8 mouse cellular contexts compared by ENCODE assay signal in genomic region chr16:45724061-45724741, GRCm38 (mm10). TPM values are rescaled to one million over a fixed set of nuclear protein-coding genes. Genes with fewer than 3 reads are reported as not detected.
A peak's percentile ranks its signal among the peaks of the same experiment; 100 is the strongest.
DNase-seq lines count a peak whose midpoint lies in the region; ATAC-seq lines count a peak whose summit lies in the region.

Gene Tagln3 (minus strand): TSS chr16:45724608.

- peaks cover 3% of the 10 kb centered on the region; the same call in 1 of the 2 replicates for H3K36me3 ChIP-seq in heart, embryonic 11.5 days (ENCODE audit: control insufficient read depth, insufficient read depth, low read length)
- H3K36me3 ChIP-seq in forebrain, embryonic 14.5 days (ENCODE audit: control insufficient read depth, insufficient read depth, low read length) = peaks cover 30% of the 10 kb centered on the region
- peaks cover 19% of the 10 kb centered on the region for H3K36me3 ChIP-seq in limb, embryonic 12.5 days
- H3K36me3 ChIP-seq in neural tube, embryonic 11.5 days (ENCODE audit: control insufficient read depth, insufficient read depth, low read length) = 0 out of 2 replicates have a peak, but pooled peaks cover 7% of the 10 kb centered on the region

- H3K9me3 ChIP-seq in heart, embryonic 11.5 days (replicated peaks; ENCODE audit: control insufficient read depth, low read length) = no peaks in the 10 kb centered on the region
- no peaks in the 10 kb centered on the region for H3K9me3 ChIP-seq in forebrain, embryonic 14.5 days (replicated peaks; ENCODE audit: control insufficient read depth, low read length)
- H3K9me3 ChIP-seq in limb, embryonic 12.5 days = no peaks in the 10 kb centered on the region
- no peaks in the 10 kb centered on the region for H3K9me3 ChIP-seq in neural tube, embryonic 11.5 days (ENCODE audit: control insufficient read depth, low read length)

- H3K4me3 ChIP-seq in heart, embryonic 11.5 days (ENCODE audit: low read depth, low read length) = peak within 1 kb of the TSS; percentile 56
- peak within 1 kb of the TSS; percentile 48 for H3K4me3 ChIP-seq in forebrain, embryonic 14.5 days (ENCODE audit: low read depth, low read length)
- H3K4me3 ChIP-seq in limb, embryonic 12.5 days (replicated peaks) = peak within 1 kb of the TSS; percentile 56
- H3K4me3 ChIP-seq in neural tube, embryonic 11.5 days (ENCODE audit: low read depth, low read length) = peak within 1 kb of the TSS; percentile 72

- peak; percentile 50; the same call in 1 of the 2 replicates for ATAC-seq in heart, embryonic 11.5 days (replicated peaks; ENCODE audit: insufficient number of reproducible peaks, low FRiP score, low TSS enrichment)
- ATAC-seq in forebrain, embryonic 14.5 days = peak; percentile 88
- peak; percentile 65 for ATAC-seq in inflammation-experienced regulatory T-cells, adult 6 months
- ATAC-seq in limb, embryonic 12.5 days (ENCODE audit: insufficient number of reproducible peaks, insufficient read depth, low FRiP score, low TSS enrichment, low read depth) = peak; percentile 83; the same call in 1 of the 2 replicates
- ATAC-seq in neural tube, embryonic 11.5 days (ENCODE audit: insufficient read depth, low FRiP score, low TSS enrichment) = peak; percentile 90

- no peaks in the 10 kb centered on the region for H3K27me3 ChIP-seq in heart, embryonic 11.5 days (ENCODE audit: control insufficient read depth, insufficient read depth, low read length)
- no peaks in the 10 kb centered on the region for H3K27me3 ChIP-seq in forebrain, embryonic 14.5 days (replicated peaks; ENCODE audit: control insufficient read depth, insufficient read depth, low read length)
- H3K27me3 ChIP-seq in limb, embryonic 12.5 days = no peaks in the 10 kb centered on the region
- H3K27me3 ChIP-seq in neural tube, embryonic 11.5 days (ENCODE audit: control insufficient read depth, insufficient read depth, low read length) = no peaks in the 10 kb centered on the region

- peak within 1 kb of the TSS; percentile 85 for H3K4me2 ChIP-seq in heart, embryonic 11.5 days
- peak within 1 kb of the TSS; percentile 56 for H3K4me2 ChIP-seq in forebrain, embryonic 14.5 days (ENCODE audit: low read length)
- H3K4me2 ChIP-seq in limb, embryonic 12.5 days = peak within 1 kb of the TSS; percentile 87
- peak within 1 kb of the TSS; percentile 57 for H3K4me2 ChIP-seq in neural tube, embryonic 11.5 days (ENCODE audit: low read depth)

- peak within 1 kb of the TSS; percentile 73 for H3K9ac ChIP-seq in heart, embryonic 11.5 days (ENCODE audit: low read depth, low read length)
- peak within 1 kb of the TSS; percentile 82 for H3K9ac ChIP-seq in forebrain, embryonic 14.5 days (ENCODE audit: low read length)
- peak within 1 kb of the TSS; percentile 74 for H3K9ac ChIP-seq in limb, embryonic 12.5 days (replicated peaks)
- H3K9ac ChIP-seq in neural tube, embryonic 11.5 days (ENCODE audit: low read length) = peak within 1 kb of the TSS; percentile 86

- peak within 1 kb of the TSS; percentile 60 for H3K27ac ChIP-seq in heart, embryonic 11.5 days (ENCODE audit: low read depth, low read length)
- peak within 1 kb of the TSS; percentile 92 for H3K27ac ChIP-seq in forebrain, embryonic 14.5 days (ENCODE audit: low read depth, low read length)
- peak within 1 kb of the TSS; percentile 35; the same call in 1 of the 2 replicates for H3K27ac ChIP-seq in limb, embryonic 12.5 days
- peak within 1 kb of the TSS; percentile 95 for H3K27ac ChIP-seq in neural tube, embryonic 11.5 days (ENCODE audit: low read depth, low read length)

- H3K4me1 ChIP-seq in heart, embryonic 11.5 days (ENCODE audit: control insufficient read depth, insufficient read depth, low read length) = peaks cover 10% of the 10 kb centered on the region
- H3K4me1 ChIP-seq in forebrain, embryonic 14.5 days (ENCODE audit: control insufficient read depth, insufficient read depth, low read length) = peaks cover 22% of the 10 kb centered on the region; the same call in 1 of the 2 replicates
- peaks cover 17% of the 10 kb centered on the region for H3K4me1 ChIP-seq in limb, embryonic 12.5 days (replicated peaks)
- peaks cover 4% of the 10 kb centered on the region; the same call in 1 of the 2 replicates for H3K4me1 ChIP-seq in neural tube, embryonic 11.5 days (ENCODE audit: control insufficient read depth, insufficient read depth, low read length)

- 1% methylated on average over 30 of the region's 30 CpGs for WGBS in heart, embryonic 11.5 days (ENCODE audit: insufficient replicate concordance)
- under 1% methylated on average over 30 of the region's 30 CpGs for WGBS in forebrain, embryonic 14.5 days
- 2% methylated on average over 30 of the region's 30 CpGs for WGBS in limb, embryonic 12.5 days
- under 1% methylated on average over 30 of the region's 30 CpGs for WGBS in neural tube, embryonic 11.5 days

- no peak for DNase-seq in heart, adult 8-10 months (ENCODE audit: low spot score)
- peak; percentile 75 for DNase-seq in cerebellum, adult 11 months
- DNase-seq in forebrain, embryonic 14.5 days (ENCODE audit: low spot score) = peak; percentile 90
- DNase-seq in neural tube, embryonic 11.5 days (ENCODE audit: low spot score) = peak; percentile 87
- DNase-seq in spleen, adult 18-20 months = no peak

RNA-seq across cellular contexts. Expression of gene Tagln3, which starts in this region (rescaled TPM):
- 16.3 and 18.3 TPM in 2 replicates for polyA plus RNA-seq in heart, embryonic 11.5 days (2014; fragmentation: Nextera tagmentation; extraction: Ambion mirVana)
- under 1 TPM in 3 of 4 experiments, not detected in 1; 0.60 to 0.98 (median 0.78) TPM for total RNA-seq in heart, adult 8-10 months (2022)
- 538 and 598 TPM in 2 replicates for polyA plus RNA-seq in forebrain, embryonic 14.5 days (2014; fragmentation: Nextera tagmentation; extraction: Ambion mirVana)
- 1 to 10 TPM in 1 of 3 experiments, under 1 TPM in 1, not detected in 1; 0.55 to 1.1 TPM for polyA plus RNA-seq in inflammation-experienced regulatory T-cells, adult 6 months (2017; shearing (Covaris generic))
- polyA plus RNA-seq in limb, embryonic 12.5 days (2016; fragmentation: Nextera tagmentation; extraction: Ambion mirVana) = 30.2 and 33.2 TPM in 2 replicates
- 433 and 470 TPM in 2 replicates for polyA plus RNA-seq in neural tube, embryonic 11.5 days (2014; fragmentation: Nextera tagmentation; extraction: Ambion mirVana)

Comparison
In these comparisons a context has a peak if more than half of its experiments do, and no peak if none do; other contexts are left out.
1. RNA of gene Tagln3 (polyA plus RNA-seq): 538 to 598 TPM in forebrain, embryonic 14.5 days and 433 to 470 TPM in neural tube, embryonic 11.5 days; 30.2 to 33.2 TPM in limb, embryonic 12.5 days, 16.3 to 18.3 TPM in heart, embryonic 11.5 days and 0.55 to 1.1 TPM in inflammation-experienced regulatory T-cells, adult 6 months; every median in the first group is over 10 times any median in the second.
2. H3K27ac ChIP-seq: peak in every context shown above with its lines; median percentile 95 in neural tube, embryonic 11.5 days; 92 in forebrain, embryonic 14.5 days; 60 in heart, embryonic 11.5 days; 35 in limb, embryonic 12.5 days.
3. DNase-seq: peak in cerebellum, adult 11 months (single experiment), forebrain, embryonic 14.5 days (single experiment) and neural tube, embryonic 11.5 days (single experiment); none in heart, adult 8-10 months (single experiment) and spleen, adult 18-20 months (0 of 2).
4. Peak in every context shown above with its lines, with median percentiles within 50 percentile points of each other: ATAC-seq, H3K4me2 ChIP-seq, H3K4me3 ChIP-seq and H3K9ac ChIP-seq.